Mouse (Mus musculus): ENCODE measurements around the gene Gm9573. TPM values are rescaled to one million over a fixed set of nuclear protein-coding genes. Genes with fewer than 3 reads are reported as not detected.

Gm9573 gene
- polyA plus RNA-seq, 1 experiment from 2014 or later = not detected

DNA sequence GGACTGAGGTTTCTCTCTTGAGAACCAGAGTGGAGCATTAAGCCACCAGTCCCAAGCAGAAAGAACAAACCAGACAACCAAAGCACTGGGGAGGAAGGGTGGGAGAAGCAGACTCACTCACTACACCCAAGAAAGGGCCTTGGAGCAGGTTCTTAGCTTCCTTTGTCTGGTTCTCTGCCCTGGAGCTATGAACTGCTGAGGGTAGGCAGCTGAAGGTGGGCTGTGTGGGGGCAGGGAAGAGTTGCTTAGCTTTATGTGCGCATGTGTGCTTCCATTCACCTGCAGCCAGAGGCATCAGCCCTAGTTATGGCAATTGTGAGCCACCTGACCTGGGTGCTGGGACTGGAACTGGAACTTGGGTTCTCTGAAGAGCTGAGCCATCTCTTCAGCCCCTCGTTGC is 26.6 kb upstream of the Gm9573 start:
- Histone ChIP-seq H3K36me3 (ENCODE audit: control insufficient read depth, insufficient read depth, low read length) (peaks cover 34% of the 10 kb centered on the region), H3K27me3 (ENCODE audit: control insufficient read depth, insufficient read depth, low read length) (no peaks in the 10 kb centered on the region), H3K9me3 (ENCODE audit: control insufficient read depth, low read length) (no peaks in the 10 kb centered on the region), H3K4me1 (ENCODE audit: control insufficient read depth, insufficient read depth, low read length) (no peaks in the 10 kb centered on the region), H3K4me2 (ENCODE audit: low read length) (no peak overlapping the region), H3K9ac (replicated peaks; ENCODE audit: low read length) (no peak overlapping the region), H3K4me3 (replicated peaks; ENCODE audit: low read depth, low read length) (no peak overlapping the region), H3K27ac (replicated peaks; ENCODE audit: low read depth, low read length) (no peak overlapping the region)
- DNase-seq (no peak), ATAC-seq (ENCODE audit: low FRiP score, low TSS enrichment) (no peak)
- 81% methylated on average over 2 of the region's 2 CpGs for WGBS

- no peak for ATAC-seq (ENCODE audit: low FRiP score, low TSS enrichment)
- H3K4me1 ChIP-seq (ENCODE audit: control insufficient read depth, insufficient read depth, low read length) = no peaks in the 10 kb centered on the region
- 77% methylated on average over 2 of the region's 2 CpGs for WGBS
Observed at GRCm38 (mm10) chr17:35649429-35649828, 23.0 kb upstream of the Gm9573 start.

DNA sequence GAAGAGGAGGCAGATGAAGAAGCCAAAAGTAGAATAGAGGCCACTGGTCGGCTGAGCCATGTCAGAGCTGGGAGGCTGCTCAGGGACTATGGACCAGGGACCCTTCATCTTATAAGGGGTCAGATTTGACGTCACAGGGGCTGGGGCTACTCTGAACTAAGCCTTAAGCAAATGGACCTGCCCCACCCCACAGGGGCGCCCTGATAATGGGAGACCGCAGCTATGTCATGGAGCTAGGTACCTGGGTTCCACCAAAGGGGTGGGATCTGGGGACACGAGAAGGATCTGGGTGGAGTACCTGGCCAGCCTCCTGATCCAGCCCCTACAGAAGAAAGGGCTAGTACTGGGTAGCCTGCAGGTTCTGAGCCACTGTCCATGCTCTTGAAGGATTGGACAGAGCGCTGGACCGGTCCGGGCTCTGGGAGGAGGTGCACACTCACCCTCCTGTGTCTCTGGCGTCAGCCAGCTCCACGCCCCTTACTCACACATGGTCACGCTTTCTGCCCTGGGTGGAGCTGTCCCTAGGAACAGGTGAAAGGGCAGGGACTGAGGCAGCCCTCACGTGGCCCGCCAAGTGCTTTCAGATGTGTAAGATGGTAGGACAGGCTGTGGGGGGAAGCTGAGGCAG is 17.3 kb upstream of the Gm9573 start, which contains the start of gene Mucl3:
Mucl3 (minus strand) TSS at position 87 of the 628 bp plus-strand sequence.
- H3K9ac ChIP-seq (replicated peaks; ENCODE audit: low read length) = no peak within 1 kb of the TSS
- no peak for ATAC-seq (ENCODE audit: low FRiP score, low TSS enrichment)

More at GRCm38 (mm10) chr17:35649429-35649828, 23.0 kb upstream of the Gm9573 start:
- H3K9ac ChIP-seq (replicated peaks; ENCODE audit: low read length) = no peak overlapping the region
- no peaks in the 10 kb centered on the region for H3K36me3 ChIP-seq (ENCODE audit: control insufficient read depth, insufficient read depth, low read length)
- no peaks in the 10 kb centered on the region for H3K27me3 ChIP-seq (ENCODE audit: control insufficient read depth, insufficient read depth, low read length)
- no peak overlapping the region for H3K27ac ChIP-seq (replicated peaks; ENCODE audit: low read depth, low read length)
- H3K4me2 ChIP-seq (ENCODE audit: low read length) = no peak overlapping the region
- no peak overlapping the region for H3K4me3 ChIP-seq (replicated peaks; ENCODE audit: low read depth, low read length)
- no peaks in the 10 kb centered on the region for H3K9me3 ChIP-seq (ENCODE audit: control insufficient read depth, low read length)
- no peak for DNase-seq

GRCm38 (mm10) chr17:35639352-35639751 is 12.9 kb upstream of the Gm9573 start:
- Histone ChIP-seq H3K9ac (replicated peaks; ENCODE audit: low read length) (no peak overlapping the region), H3K4me1 (ENCODE audit: control insufficient read depth, insufficient read depth, low read length) (no peaks in the 10 kb centered on the region), H3K27me3 (ENCODE audit: control insufficient read depth, insufficient read depth, low read length) (0 out of 2 replicates have a peak, but pooled peaks cover 7% of the 10 kb centered on the region), H3K27ac (replicated peaks; ENCODE audit: low read depth, low read length) (no peak overlapping the region), H3K9me3 (ENCODE audit: control insufficient read depth, low read length) (no peaks in the 10 kb centered on the region), H3K4me3 (replicated peaks; ENCODE audit: low read depth, low read length) (no peak overlapping the region), H3K36me3 (ENCODE audit: control insufficient read depth, insufficient read depth, low read length) (no peaks in the 10 kb centered on the region), H3K4me2 (ENCODE audit: low read length) (no peak overlapping the region)
- DNase-seq (no peak), ATAC-seq (ENCODE audit: low FRiP score, low TSS enrichment) (no peak)
- 85% methylated on average over 6 of the region's 6 CpGs for WGBS

More for the DNA sequence above, 17.3 kb upstream of the Gm9573 start, which contains the start of gene Mucl3:
- DNase-seq = no peak
- Histone ChIP-seq H3K27me3 (ENCODE audit: control insufficient read depth, insufficient read depth, low read length) (no peaks in the 10 kb centered on the region), H3K4me1 (ENCODE audit: control insufficient read depth, insufficient read depth, low read length) (no peaks in the 10 kb centered on the region), H3K4me3 (replicated peaks; ENCODE audit: low read depth, low read length) (no peak within 1 kb of the TSS), H3K27ac (replicated peaks; ENCODE audit: low read depth, low read length) (no peak within 1 kb of the TSS), H3K9me3 (ENCODE audit: control insufficient read depth, low read length) (no peaks in the 10 kb centered on the region), H3K4me2 (ENCODE audit: low read length) (no peak within 1 kb of the TSS), H3K36me3 (ENCODE audit: control insufficient read depth, insufficient read depth, low read length) (no peaks in the 10 kb centered on the region)
- 74% methylated on average over 13 of the region's 13 CpGs for WGBS

DNA sequence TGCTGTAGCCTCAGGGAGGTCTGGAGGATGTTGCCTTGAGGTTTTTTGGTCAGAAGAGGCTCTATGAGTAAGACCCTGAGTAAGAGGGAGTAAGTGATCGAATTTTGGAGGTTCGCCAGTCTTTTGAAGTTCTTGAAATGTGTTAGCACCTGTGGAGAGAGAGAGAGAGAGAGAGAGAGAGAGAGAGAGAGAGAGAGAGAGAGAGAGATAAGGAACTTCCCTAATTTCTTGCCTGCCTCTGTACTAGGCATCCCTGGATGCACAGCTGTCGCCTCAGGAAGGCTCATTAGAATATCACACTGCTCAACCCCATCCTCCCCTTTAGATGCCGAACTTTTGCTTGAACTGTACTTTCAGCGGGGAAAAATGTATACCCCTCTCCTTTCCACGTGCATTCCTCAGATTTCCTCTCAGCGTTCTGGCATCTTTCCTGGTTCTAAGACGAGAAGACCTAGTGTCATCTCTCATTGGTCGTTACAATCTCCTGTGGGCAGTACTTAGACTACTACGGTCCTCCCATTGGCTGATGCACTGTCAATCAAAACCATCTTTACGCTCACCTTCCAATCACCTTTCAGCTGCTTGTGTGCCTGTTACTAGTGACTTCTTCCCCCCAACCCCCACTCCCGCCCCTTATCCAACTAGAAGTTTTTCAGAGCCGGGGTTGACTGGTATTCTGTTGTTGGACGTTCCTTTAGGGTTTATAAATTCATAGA is 12.2 kb upstream of the Gm9573 start:
- H3K27ac ChIP-seq (replicated peaks; ENCODE audit: low read depth, low read length) = no peak overlapping the region
- H3K4me3 ChIP-seq (replicated peaks; ENCODE audit: low read depth, low read length) = no peak overlapping the region
- H3K4me2 ChIP-seq (ENCODE audit: low read length) = peak overlapping the region; percentile 24; the same call in 1 of the 2 replicates
- no peaks in the 10 kb centered on the region for H3K9me3 ChIP-seq (ENCODE audit: control insufficient read depth, low read length)
- 0 out of 2 replicates have a peak, but pooled peaks cover 7% of the 10 kb centered on the region for H3K27me3 ChIP-seq (ENCODE audit: control insufficient read depth, insufficient read depth, low read length)
- ATAC-seq (ENCODE audit: low FRiP score, low TSS enrichment) = peak; percentile 73
- DNase-seq = peak; percentile 82
- 33% methylated on average over 14 of the region's 14 CpGs for WGBS
- no peaks in the 10 kb centered on the region for H3K36me3 ChIP-seq (ENCODE audit: control insufficient read depth, insufficient read depth, low read length)
- no peak overlapping the region for H3K9ac ChIP-seq (replicated peaks; ENCODE audit: low read length)
- H3K4me1 ChIP-seq (ENCODE audit: control insufficient read depth, insufficient read depth, low read length) = no peaks in the 10 kb centered on the region

DNA sequence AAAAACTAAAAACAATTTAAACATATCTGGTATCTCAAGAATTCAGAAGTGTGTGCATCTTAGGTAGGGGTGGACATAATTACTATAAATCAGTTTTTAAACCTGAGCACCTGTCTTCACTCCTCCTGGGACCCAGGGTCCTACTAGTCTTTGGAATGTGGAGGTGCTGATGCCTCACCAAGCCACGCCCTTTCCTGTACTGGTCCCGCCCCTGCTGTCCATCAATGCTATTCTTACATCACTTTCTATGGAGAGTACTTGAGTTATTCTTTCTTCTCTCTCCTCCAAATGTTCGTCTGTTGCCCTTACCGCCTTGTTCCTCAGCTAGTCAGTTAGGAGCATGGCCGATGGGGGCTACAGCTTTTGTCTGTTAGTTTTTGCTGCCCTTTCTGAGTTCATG is 9.9 kb upstream of the Gm9573 start:
- 0 out of 2 replicates have a peak, but pooled peaks cover 7% of the 10 kb centered on the region for H3K27me3 ChIP-seq (ENCODE audit: control insufficient read depth, insufficient read depth, low read length)
- H3K27ac ChIP-seq (replicated peaks; ENCODE audit: low read depth, low read length) = no peak overlapping the region
- 41% methylated on average over 5 of the region's 5 CpGs for WGBS
- H3K36me3 ChIP-seq (ENCODE audit: control insufficient read depth, insufficient read depth, low read length) = no peaks in the 10 kb centered on the region
- H3K4me2 ChIP-seq (ENCODE audit: low read length) = no peak overlapping the region
- ATAC-seq (ENCODE audit: low FRiP score, low TSS enrichment) = no peak
- H3K9me3 ChIP-seq (ENCODE audit: control insufficient read depth, low read length) = no peaks in the 10 kb centered on the region
- no peak overlapping the region for H3K4me3 ChIP-seq (replicated peaks; ENCODE audit: low read depth, low read length)
- no peaks in the 10 kb centered on the region for H3K4me1 ChIP-seq (ENCODE audit: control insufficient read depth, insufficient read depth, low read length)
- DNase-seq = peak; percentile 43
- H3K9ac ChIP-seq (replicated peaks; ENCODE audit: low read length) = no peak overlapping the region

- Histone ChIP-seq H3K4me2 (ENCODE audit: low read length) (peak overlapping the region; percentile 65), H3K4me1 (ENCODE audit: control insufficient read depth, insufficient read depth, low read length) (no peaks in the 10 kb centered on the region), H3K4me3 (replicated peaks; ENCODE audit: low read depth, low read length) (peak overlapping the region; percentile 30), H3K27me3 (ENCODE audit: control insufficient read depth, insufficient read depth, low read length) (0 out of 2 replicates have a peak, but pooled peaks cover 7% of the 10 kb centered on the region), H3K9me3 (ENCODE audit: control insufficient read depth, low read length) (no peaks in the 10 kb centered on the region), H3K9ac (replicated peaks; ENCODE audit: low read length) (peak overlapping the region; percentile 36; the same call in 1 of the 2 replicates), H3K27ac (replicated peaks; ENCODE audit: low read depth, low read length) (0 out of 2 replicates have a peak overlapping the region, but pooled peaks have one; percentile 8), H3K36me3 (ENCODE audit: control insufficient read depth, insufficient read depth, low read length) (no peaks in the 10 kb centered on the region)
- ATAC-seq (ENCODE audit: low FRiP score, low TSS enrichment) (peak; percentile 17; the same call in 1 of the 2 replicates), DNase-seq (peak; percentile 89)
- WGBS = 1% methylated on average over 15 of the region's 15 CpGs
Observed at GRCm38 (mm10) chr17:35635699-35636111, 9.3 kb upstream of the Gm9573 start.

GRCm38 (mm10) chr17:35635202-35635601 is 8.8 kb upstream of the Gm9573 start:
- Histone ChIP-seq H3K4me3 (replicated peaks; ENCODE audit: low read depth, low read length) (no peak overlapping the region), H3K9ac (replicated peaks; ENCODE audit: low read length) (no peak overlapping the region), H3K27me3 (ENCODE audit: control insufficient read depth, insufficient read depth, low read length) (0 out of 2 replicates have a peak, but pooled peaks cover 7% of the 10 kb centered on the region), H3K27ac (replicated peaks; ENCODE audit: low read depth, low read length) (no peak overlapping the region), H3K4me2 (ENCODE audit: low read length) (no peak overlapping the region), H3K36me3 (ENCODE audit: control insufficient read depth, insufficient read depth, low read length) (no peaks in the 10 kb centered on the region), H3K4me1 (ENCODE audit: control insufficient read depth, insufficient read depth, low read length) (no peaks in the 10 kb centered on the region), H3K9me3 (ENCODE audit: control insufficient read depth, low read length) (no peaks in the 10 kb centered on the region)
- DNase-seq (no peak), ATAC-seq (ENCODE audit: low FRiP score, low TSS enrichment) (no peak)
- WGBS = 61% methylated on average over 3 of the region's 3 CpGs
